Mouse (Mus musculus): Measurements from ENCODE around the gene Rbm45.

GRCm38 (mm10) chr2:76332161-76332805 is 37.5 kb upstream of the Rbm45 start:
- no peak for TF ChIP-seq CTCF (IDR thresholded peaks at IDR 0.05; ENCODE audit: borderline replicate concordance, insufficient read depth, low read length)
- TF ChIP-seq POLR2A (IDR thresholded peaks at IDR 0.05; ENCODE audit: low read depth, low read length), result no peak
